Mouse (Mus musculus): ENCODE data around the gene Hectd3.
A peak's percentile ranks its signal among the peaks of the same experiment; 100 is the strongest.

The Hectd3 gene

GRCm38 (mm10) chr4:116995131-116995797 is at the start of gene Hectd3:
Gene Hectd3 (plus strand): TSS chr4:116995317.
- no peak for DNase-seq

- DNase-seq = no peak
Measured at GRCm38 (mm10) chr4:116951642-116952041, 43.5 kb upstream of the Hectd3 start.

- DNase-seq = no peak
Measured at GRCm38 (mm10) chr4:116954951-116955350, 40.2 kb upstream of the Hectd3 start.

GRCm38 (mm10) chr4:116976503-116976902 is 18.6 kb upstream of the Hectd3 start:
- DNase-seq = no peak

GRCm38 (mm10) chr4:116985681-116986080 is 9.4 kb upstream of the Hectd3 start:
- no peak for DNase-seq

GRCm38 (mm10) chr4:116986400-116987121 is 8.6 kb upstream of the Hectd3 start:
- DNase-seq = peak; percentile 85

GRCm38 (mm10) chr4:116987122-116987456 is 8.0 kb upstream of the Hectd3 start:
- no peak for DNase-seq

- no peak for DNase-seq
Measured at GRCm38 (mm10) chr4:116989731-116990130, 5.4 kb upstream of the Hectd3 start.

- DNase-seq = peak; percentile 66
Measured at GRCm38 (mm10) chr4:116991366-116991765, 3.8 kb upstream of the Hectd3 start.

GRCm38 (mm10) chr4:116993672-116994621 is 1.2 kb upstream of the Hectd3 start, which contains the start of gene Urod:
Gene Urod (minus strand): TSS chr4:116994413.
- DNase-seq = peak; percentile 95

GRCm38 (mm10) chr4:116995798-116996135 is 650 bp downstream of the Hectd3 start:
- DNase-seq = no peak

GRCm38 (mm10) chr4:116999513-117000154 is 4.5 kb downstream of the Hectd3 start:
- DNase-seq = no peak

- no peak for DNase-seq
Measured at GRCm38 (mm10) chr4:117001957-117002356, 6.8 kb downstream of the Hectd3 start.

- peak; percentile 51 for DNase-seq
Measured at GRCm38 (mm10) chr4:117002543-117003521, 7.7 kb downstream of the Hectd3 start.

GRCm38 (mm10) chr4:117004649-117005048 is 9.5 kb downstream of the Hectd3 start:
- DNase-seq = no peak

- no peak for DNase-seq
Measured at GRCm38 (mm10) chr4:117005611-117006400, 10.7 kb downstream of the Hectd3 start.

- DNase-seq = no peak
Measured at GRCm38 (mm10) chr4:117007058-117007457, 11.9 kb downstream of the Hectd3 start.

GRCm38 (mm10) chr4:117010231-117010630 is 15.1 kb downstream of the Hectd3 start:
- DNase-seq = no peak

GRCm38 (mm10) chr4:117013596-117013995 is 18.5 kb downstream of the Hectd3 start:
- DNase-seq = no peak

GRCm38 (mm10) chr4:117014901-117015415 is 19.8 kb downstream of the Hectd3 start:
- DNase-seq = no peak

GRCm38 (mm10) chr4:117017738-117018137 is 22.6 kb downstream of the Hectd3 start:
- no peak for DNase-seq
